Mouse (Mus musculus): ENCODE measurements at regions not wholly inside any gene's neighbourhood (a gene's known extent, or its start where the extent isn't known, plus 50 kb on each side); places are given as distances from the start of the nearest gene placed in this dataset.

GRCm38 (mm10) chr12:36923558-36923957 is 184.8 kb upstream of the Meox2 start:
- ATAC-seq (replicated peaks; ENCODE audit: low FRiP score, low read depth) (no peak), DNase-seq (ENCODE audit: low spot score) (no peak)
- 100% methylated on average over 2 of the region's 2 CpGs for WGBS
- H3K4me2 ChIP-seq (ENCODE audit: low read length), result no peak overlapping the region
- no peaks in the 10 kb centered on the region for H3K9me3 ChIP-seq (replicated peaks; ENCODE audit: low read length)
- no peak for TF ChIP-seq CTCF (IDR thresholded peaks at IDR 0.05; ENCODE audit: low read depth)
- no peaks in the 10 kb centered on the region for H3K36me3 ChIP-seq (ENCODE audit: insufficient read depth, low read length)
- no peaks in the 10 kb centered on the region for H3K27me3 ChIP-seq (ENCODE audit: insufficient read depth, low read length)
- no peak overlapping the region for H3K9ac ChIP-seq (ENCODE audit: low read depth, low read length)
- no peak overlapping the region for H3K27ac ChIP-seq
- H3K4me1 ChIP-seq (replicated peaks; ENCODE audit: insufficient read depth, low read length), result no peaks in the 10 kb centered on the region
- H3K4me3 ChIP-seq (replicated peaks; ENCODE audit: low read depth, low read length), result no peak overlapping the region

DNA sequence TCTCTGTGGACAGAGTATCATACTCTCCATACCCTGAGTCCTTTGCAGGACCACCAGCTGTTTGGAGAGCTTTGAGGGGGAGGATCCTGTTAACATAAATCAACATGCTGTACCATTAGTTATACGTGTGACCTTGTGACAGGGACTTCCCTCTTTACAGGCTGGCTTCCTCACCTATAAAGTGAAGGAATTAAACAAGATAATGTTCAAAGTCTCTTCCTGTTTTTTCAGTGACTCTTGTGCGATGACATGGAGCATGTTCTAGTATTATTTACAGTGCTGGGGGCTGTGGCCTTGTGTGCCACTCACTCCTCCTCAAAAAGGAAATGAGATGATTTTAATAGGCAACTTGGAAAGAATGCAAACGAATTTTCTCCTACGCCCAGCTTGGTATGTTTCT is 182.1 kb upstream of the Meox2 start:
- Histone ChIP-seq H3K27me3 (ENCODE audit: insufficient read depth, low read length) (no peaks in the 10 kb centered on the region), H3K4me1 (replicated peaks; ENCODE audit: insufficient read depth, low read length) (no peaks in the 10 kb centered on the region), H3K27ac (no peak overlapping the region), H3K9ac (ENCODE audit: low read depth, low read length) (no peak overlapping the region), H3K36me3 (ENCODE audit: insufficient read depth, low read length) (no peaks in the 10 kb centered on the region), H3K4me3 (replicated peaks; ENCODE audit: low read depth, low read length) (no peak overlapping the region), H3K4me2 (ENCODE audit: low read length) (no peak overlapping the region), H3K9me3 (replicated peaks; ENCODE audit: low read length) (no peaks in the 10 kb centered on the region)
- ATAC-seq (replicated peaks; ENCODE audit: low FRiP score, low read depth) (peak; percentile 68; the same call in 1 of the 2 replicates), DNase-seq (ENCODE audit: low spot score) (peak; percentile 54)
- WGBS, result 15% methylated on average over 4 of the region's 4 CpGs
- no peak for TF ChIP-seq CTCF (IDR thresholded peaks at IDR 0.05; ENCODE audit: low read depth)

DNA sequence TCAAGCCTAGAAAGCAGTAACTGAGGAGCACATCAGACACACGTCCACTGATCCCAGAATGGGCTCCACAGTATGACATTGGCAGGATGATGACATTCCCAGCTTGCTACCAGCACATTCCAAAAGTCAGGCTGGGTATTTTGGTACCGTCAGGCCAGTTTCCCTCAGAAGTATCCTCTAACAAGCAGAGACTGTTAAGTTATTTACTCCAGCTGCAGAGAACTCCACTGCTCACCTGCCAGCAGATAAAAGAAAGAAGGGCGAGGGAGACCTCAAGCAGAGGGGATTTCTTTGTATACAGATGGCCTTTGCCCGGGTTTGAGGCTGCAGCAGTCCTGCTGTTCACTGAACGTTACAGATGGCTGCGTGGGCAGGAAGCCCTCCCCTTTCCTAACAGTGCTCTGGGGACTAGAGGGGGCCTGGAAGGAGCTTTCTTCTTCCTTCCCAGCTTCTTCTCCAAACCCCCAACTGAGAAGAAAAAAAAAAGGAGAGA is 175.2 kb upstream of the Meox2 start:
- no peaks in the 10 kb centered on the region for H3K4me1 ChIP-seq (replicated peaks; ENCODE audit: insufficient read depth, low read length)
- no peak for TF ChIP-seq CTCF (IDR thresholded peaks at IDR 0.05; ENCODE audit: low read depth)
- 5% methylated on average over 6 of the region's 6 CpGs for WGBS
- no peaks in the 10 kb centered on the region for H3K36me3 ChIP-seq (ENCODE audit: insufficient read depth, low read length)
- H3K27me3 ChIP-seq (ENCODE audit: insufficient read depth, low read length), result no peaks in the 10 kb centered on the region
- no peak overlapping the region for H3K27ac ChIP-seq
- no peaks in the 10 kb centered on the region for H3K9me3 ChIP-seq (replicated peaks; ENCODE audit: low read length)
- H3K4me2 ChIP-seq (ENCODE audit: low read length), result peak overlapping the region; percentile 5
- ATAC-seq (replicated peaks; ENCODE audit: low FRiP score, low read depth), result no peak
- DNase-seq (ENCODE audit: low spot score), result peak; percentile 37
- no peak overlapping the region for H3K9ac ChIP-seq (ENCODE audit: low read depth, low read length)
- H3K4me3 ChIP-seq (replicated peaks; ENCODE audit: low read depth, low read length), result no peak overlapping the region

DNA sequence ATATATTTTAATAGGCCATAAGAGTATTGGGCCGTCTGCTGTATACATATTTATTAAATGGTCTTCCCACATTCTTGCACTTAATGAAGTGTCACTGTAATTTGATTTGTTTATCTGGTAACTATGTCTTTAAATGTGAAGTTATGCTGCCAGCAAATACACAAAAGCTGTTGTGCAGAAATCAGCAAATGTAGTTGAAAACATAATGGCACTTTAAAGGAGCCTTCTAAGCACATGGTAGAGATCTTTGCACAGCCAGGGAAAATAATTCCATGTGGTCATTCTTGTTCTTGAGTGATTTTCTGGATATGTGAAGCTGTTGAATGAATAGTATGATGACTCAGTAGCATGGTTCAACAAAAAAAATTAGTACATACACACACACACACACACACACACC is 164.4 kb upstream of the Meox2 start:
- H3K9ac ChIP-seq (ENCODE audit: low read depth, low read length), result no peak overlapping the region
- no peak for ATAC-seq (replicated peaks; ENCODE audit: low FRiP score, low read depth)
- no peaks in the 10 kb centered on the region for H3K4me1 ChIP-seq (replicated peaks; ENCODE audit: insufficient read depth, low read length)
- TF ChIP-seq CTCF (IDR thresholded peaks at IDR 0.05; ENCODE audit: low read depth), result no peak
- no peaks in the 10 kb centered on the region for H3K27me3 ChIP-seq (ENCODE audit: insufficient read depth, low read length)
- no peaks in the 10 kb centered on the region for H3K9me3 ChIP-seq (replicated peaks; ENCODE audit: low read length)
- no peak overlapping the region for H3K27ac ChIP-seq
- no peak overlapping the region for H3K4me3 ChIP-seq (replicated peaks; ENCODE audit: low read depth, low read length)
- H3K36me3 ChIP-seq (ENCODE audit: insufficient read depth, low read length), result no peaks in the 10 kb centered on the region
- no peak for DNase-seq (ENCODE audit: low spot score)
- 85% methylated on average over 1 of the region's 1 CpGs for WGBS
- no peak overlapping the region for H3K4me2 ChIP-seq (ENCODE audit: low read length)

- no peaks in the 10 kb centered on the region for H3K4me1 ChIP-seq (replicated peaks; ENCODE audit: insufficient read depth, low read length)
- no peak overlapping the region for H3K9ac ChIP-seq (ENCODE audit: low read depth, low read length)
- no peaks in the 10 kb centered on the region for H3K36me3 ChIP-seq (ENCODE audit: insufficient read depth, low read length)
- H3K9me3 ChIP-seq (replicated peaks; ENCODE audit: low read length), result no peaks in the 10 kb centered on the region
- no peak overlapping the region for H3K4me2 ChIP-seq (ENCODE audit: low read length)
- H3K4me3 ChIP-seq (replicated peaks; ENCODE audit: low read depth, low read length), result no peak overlapping the region
- no peak overlapping the region for H3K27ac ChIP-seq
- ATAC-seq (replicated peaks; ENCODE audit: low FRiP score, low read depth) (no peak), DNase-seq (ENCODE audit: low spot score) (peak; percentile 64)
- no peak for TF ChIP-seq CTCF (IDR thresholded peaks at IDR 0.05; ENCODE audit: low read depth)
- 42% methylated on average over 1 of the region's 1 CpGs for WGBS
- no peaks in the 10 kb centered on the region for H3K27me3 ChIP-seq (ENCODE audit: insufficient read depth, low read length)
Observed at GRCm38 (mm10) chr12:36945964-36946363, 162.4 kb upstream of the Meox2 start.

DNA sequence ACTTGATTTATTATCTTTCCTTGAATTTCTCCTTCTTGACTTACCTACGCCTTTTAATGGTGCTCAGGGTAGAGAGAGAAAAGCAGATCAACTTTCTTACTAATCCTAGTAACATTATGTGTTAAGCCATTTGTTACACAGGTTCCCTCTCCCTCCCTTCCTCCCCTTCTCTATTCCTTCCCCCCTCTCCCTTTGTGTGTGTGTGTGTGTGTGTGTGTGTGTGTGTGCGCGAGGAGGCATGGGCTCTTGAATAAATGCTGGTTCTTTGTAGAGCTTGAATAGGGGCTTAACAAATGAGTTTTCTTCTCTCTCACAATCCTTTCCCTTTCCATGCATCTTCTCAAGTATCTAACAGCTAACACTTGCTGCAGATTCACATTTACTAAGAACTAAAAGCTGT is 160.4 kb upstream of the Meox2 start:
- no peak for ATAC-seq (replicated peaks; ENCODE audit: low FRiP score, low read depth)
- WGBS, result 84% methylated on average over 3 of the region's 3 CpGs
- no peak for TF ChIP-seq CTCF (IDR thresholded peaks at IDR 0.05; ENCODE audit: low read depth)

GRCm38 (mm10) chr12:36949096-36949738 is 159.1 kb upstream of the Meox2 start:
- Histone ChIP-seq H3K4me1 (replicated peaks; ENCODE audit: insufficient read depth, low read length) (no peaks in the 10 kb centered on the region), H3K27ac (no peak overlapping the region), H3K9ac (ENCODE audit: low read depth, low read length) (no peak overlapping the region), H3K9me3 (replicated peaks; ENCODE audit: low read length) (no peaks in the 10 kb centered on the region), H3K27me3 (ENCODE audit: insufficient read depth, low read length) (no peaks in the 10 kb centered on the region), H3K4me3 (replicated peaks; ENCODE audit: low read depth, low read length) (no peak overlapping the region), H3K36me3 (ENCODE audit: insufficient read depth, low read length) (no peaks in the 10 kb centered on the region), H3K4me2 (ENCODE audit: low read length) (no peak overlapping the region)
- DNase-seq (ENCODE audit: low spot score), result no peak
- whole genome bisulfite sequencing, result 83% methylated on average over 2 of the region's 2 CpGs
- TF ChIP-seq CTCF (IDR thresholded peaks at IDR 0.05; ENCODE audit: low read depth), result no peak
- ATAC-seq (replicated peaks; ENCODE audit: low FRiP score, low read depth), result no peak

More for the DNA sequence above, 160.4 kb upstream of the Meox2 start:
- Histone ChIP-seq H3K4me3 (replicated peaks; ENCODE audit: low read depth, low read length) (no peak overlapping the region), H3K27ac (no peak overlapping the region), H3K9me3 (replicated peaks; ENCODE audit: low read length) (no peaks in the 10 kb centered on the region), H3K9ac (ENCODE audit: low read depth, low read length) (no peak overlapping the region), H3K27me3 (ENCODE audit: insufficient read depth, low read length) (no peaks in the 10 kb centered on the region), H3K4me2 (ENCODE audit: low read length) (no peak overlapping the region), H3K36me3 (ENCODE audit: insufficient read depth, low read length) (no peaks in the 10 kb centered on the region), H3K4me1 (replicated peaks; ENCODE audit: insufficient read depth, low read length) (no peaks in the 10 kb centered on the region)
- no peak for DNase-seq (ENCODE audit: low spot score)

All from kidney, postnatal 0 days (tissue).